Mouse (Mus musculus): ENCODE measurements at regions not wholly inside any gene's neighbourhood (a gene's known extent, or its start where the extent isn't known, plus 50 kb on each side); places are given as distances from the start of the nearest gene placed in this dataset.
"Not testable (repeated sequence)": the region's sequence is repeated elsewhere in the genome, so short reads cannot be mapped to it uniquely, and the experiment has no call there.

DNA sequence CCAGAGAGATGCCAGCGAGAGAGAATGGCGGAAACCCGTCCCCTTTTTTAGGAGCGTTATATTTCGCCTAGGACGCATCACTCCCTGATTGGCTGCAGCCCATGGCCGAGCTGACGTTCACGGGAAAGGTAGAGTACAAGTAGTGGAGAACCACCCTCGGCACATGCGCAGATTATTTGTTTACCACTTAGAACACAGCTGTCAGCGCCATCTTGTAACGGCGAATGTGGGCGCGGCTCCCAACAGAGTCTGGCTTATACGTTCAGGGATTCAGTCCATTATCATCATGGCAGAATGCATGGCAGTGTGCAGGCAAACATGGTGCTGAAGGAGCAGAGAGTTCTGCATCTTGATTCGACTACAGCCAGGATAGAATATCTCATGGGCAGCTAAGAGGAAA lies 339.8 kb upstream of the Glra2 start:
- H3K4me2 ChIP-seq (replicated peaks; ENCODE audit: low read depth, low read length); H3K9ac ChIP-seq (ENCODE audit: low read depth, low read length); H3K27me3 ChIP-seq (ENCODE audit: control insufficient read depth, insufficient read depth, low read length); H3K27ac ChIP-seq (ENCODE audit: low read depth, low read length); H3K4me1 ChIP-seq (replicated peaks; ENCODE audit: control insufficient read depth, insufficient read depth, low read length); H3K36me3 ChIP-seq (ENCODE audit: control insufficient read depth, insufficient read depth, low read length); H3K9me3 ChIP-seq (ENCODE audit: control insufficient read depth, low read length); H3K4me3 ChIP-seq (ENCODE audit: low read depth, low read length); DNase-seq (ENCODE audit: low spot score): not testable (repeated sequence)
- ATAC-seq (ENCODE audit: low FRiP score) = peak; percentile 19; the same call in 1 of the 2 replicates
- WGBS = 69% methylated on average over 9 of the region's 18 CpGs

GRCm38 (mm10) chrX:165631227-165631626 lies 304.0 kb upstream of the Glra2 start:
- ATAC-seq (ENCODE audit: low FRiP score) = no peak
- H3K9me3 ChIP-seq (ENCODE audit: control insufficient read depth, low read length) = no peaks in the 10 kb centered on the region
- H3K4me2 ChIP-seq (replicated peaks; ENCODE audit: low read depth, low read length) = no peak overlapping the region
- no peaks in the 10 kb centered on the region for H3K36me3 ChIP-seq (ENCODE audit: control insufficient read depth, insufficient read depth, low read length)
- no peak for DNase-seq (ENCODE audit: low spot score)
- H3K4me1 ChIP-seq (replicated peaks; ENCODE audit: control insufficient read depth, insufficient read depth, low read length) = no peaks in the 10 kb centered on the region
- H3K27me3 ChIP-seq (ENCODE audit: control insufficient read depth, insufficient read depth, low read length) = no peaks in the 10 kb centered on the region
- H3K27ac ChIP-seq (ENCODE audit: low read depth, low read length) = no peak overlapping the region
- no peak overlapping the region for H3K9ac ChIP-seq (ENCODE audit: low read depth, low read length)
- 59% methylated on average over 4 of the region's 4 CpGs for WGBS
- H3K4me3 ChIP-seq (ENCODE audit: low read depth, low read length) = no peak overlapping the region

DNA sequence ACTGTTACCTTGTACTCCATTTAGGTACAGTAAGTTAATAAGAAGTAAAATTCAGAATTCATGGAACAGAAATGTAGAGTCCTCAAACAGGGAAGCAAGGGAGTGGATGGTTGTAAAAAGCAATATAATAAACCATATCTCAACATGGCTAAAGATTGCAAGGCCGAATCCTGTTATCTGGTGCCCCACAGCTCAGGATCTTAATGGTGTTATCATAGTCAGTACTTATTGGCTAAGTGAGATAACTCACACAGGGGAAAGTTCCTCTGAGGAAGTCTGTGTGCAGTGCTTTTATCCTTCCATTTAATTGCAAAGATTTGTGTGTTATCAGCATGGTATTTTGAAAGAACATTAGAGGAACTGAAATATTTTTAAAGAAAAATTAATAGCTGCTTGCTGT lies 288.9 kb upstream of the Glra2 start:
- no peak overlapping the region for H3K9ac ChIP-seq (ENCODE audit: low read depth, low read length)
- whole genome bisulfite sequencing = 92% methylated on average over 1 of the region's 1 CpGs
- no peak overlapping the region for H3K27ac ChIP-seq (ENCODE audit: low read depth, low read length)
- DNase-seq (ENCODE audit: low spot score) (no peak), ATAC-seq (ENCODE audit: low FRiP score) (no peak)
- H3K4me2 ChIP-seq (replicated peaks; ENCODE audit: low read depth, low read length) = no peak overlapping the region
- H3K9me3 ChIP-seq (ENCODE audit: control insufficient read depth, low read length) = no peaks in the 10 kb centered on the region
- H3K4me1 ChIP-seq (replicated peaks; ENCODE audit: control insufficient read depth, insufficient read depth, low read length) = no peaks in the 10 kb centered on the region
- no peaks in the 10 kb centered on the region for H3K36me3 ChIP-seq (ENCODE audit: control insufficient read depth, insufficient read depth, low read length)
- no peak overlapping the region for H3K4me3 ChIP-seq (ENCODE audit: low read depth, low read length)
- no peaks in the 10 kb centered on the region for H3K27me3 ChIP-seq (ENCODE audit: control insufficient read depth, insufficient read depth, low read length)

- not testable (repeated sequence) for H3K4me1 ChIP-seq (replicated peaks; ENCODE audit: control insufficient read depth, insufficient read depth, low read length); ATAC-seq (ENCODE audit: low FRiP score); H3K9ac ChIP-seq (ENCODE audit: low read depth, low read length); H3K4me3 ChIP-seq (ENCODE audit: low read depth, low read length); H3K36me3 ChIP-seq (ENCODE audit: control insufficient read depth, insufficient read depth, low read length); DNase-seq (ENCODE audit: low spot score); H3K27me3 ChIP-seq (ENCODE audit: control insufficient read depth, insufficient read depth, low read length); H3K9me3 ChIP-seq (ENCODE audit: control insufficient read depth, low read length); H3K4me2 ChIP-seq (replicated peaks; ENCODE audit: low read depth, low read length); H3K27ac ChIP-seq (ENCODE audit: low read depth, low read length)
- WGBS = 95% methylated on average over 1 of the region's 1 CpGs
Observed at GRCm38 (mm10) chrX:165600782-165601181, 273.6 kb upstream of the Glra2 start.
